Mouse (Mus musculus) CH12.LX (cell line): ENCODE measurements around the gene Tle2. TPM values are rescaled to one million over a fixed set of nuclear protein-coding genes. Genes with fewer than 3 reads are reported as not detected.

Source experiments
- DNase-seq: peaks from one replicate; pipeline ENCODE4 v3.0.0-alpha.2; 2013; ENCODE audit errors: extremely low read depth
- H3K27ac ChIP-seq: 2 replicates; pipeline ENCODE4 v1.5.1; 2012; ENCODE audit warnings: low read depth, mild to moderate bottlenecking, control low read depth, moderate library complexity; ENCODE audit not compliant: insufficient read depth
- H3K27me3 ChIP-seq: replicated peaks from 2 replicates; pipeline ENCODE3; 2012; ENCODE audit warnings: inconsistent platforms
- H3K36me3 ChIP-seq, 2 experiments: replicated peaks in 1 of 2; 2 replicates each; pipeline versions ENCODE3 to v1.6.1; 2012; ENCODE audit warnings: inconsistent platforms in 1 of 2, low read length in 1 of 2, mild to moderate bottlenecking in 1 of 2, mixed read lengths in 1 of 2, moderate library complexity in 1 of 2; ENCODE audit not compliant: control insufficient read depth in 1 of 2, insufficient read depth in 1 of 2
- H3K4me1 ChIP-seq, 2 experiments: 2 replicates each; pipeline ENCODE4 v1.6.1; 2012; ENCODE audit warnings: inconsistent platforms in 1 of 2, moderate library complexity in 1 of 2; ENCODE audit not compliant: insufficient read depth in 2 of 2, control insufficient read depth in 1 of 2
- H3K4me2 ChIP-seq: 2 replicates; pipeline ENCODE4 v1.6.1; 2012; ENCODE audit warnings: low read depth, mild to moderate bottlenecking, control low read depth; ENCODE audit not compliant: poor library complexity, insufficient read depth, severe bottlenecking
- H3K4me3 ChIP-seq, 3 experiments: fragments of 150-350 bp in 1 of 3; sonication (generic) in 1 of 3; replicated peaks in 1 of 3; 2 replicates each; pipeline versions ENCODE3 to v1.5.1; 2011 to 2012; ENCODE audit warnings: low read depth in 2 of 3, low read length in 2 of 3, mild to moderate bottlenecking in 2 of 3, moderate library complexity in 2 of 3, control low read depth in 1 of 3, improper control_type of control experiment in 1 of 3, inconsistent platforms in 1 of 3, mixed read lengths in 1 of 3; ENCODE audit not compliant: poor library complexity in 1 of 3
- H3K79me2 ChIP-seq: replicated peaks from 2 replicates; pipeline ENCODE4 v1.6.1; 2012; ENCODE audit warnings: mild to moderate bottlenecking, moderate library complexity; ENCODE audit not compliant: control insufficient read depth, poor library complexity, insufficient read depth, severe bottlenecking; ENCODE audit errors: extremely low read depth
- H3K9ac ChIP-seq: 2 replicates; pipeline ENCODE4 v1.6.1; 2012; ENCODE audit warnings: low read depth, mild to moderate bottlenecking, control low read depth, moderate library complexity; ENCODE audit not compliant: insufficient read depth
- H3K9me3 ChIP-seq: replicated peaks from 2 replicates; pipeline ENCODE3; 2012; ENCODE audit warnings: low read length, inconsistent platforms, mixed read lengths
- BHLHE40 ChIP-seq: IDR thresholded peaks from 2 replicates; pipeline ENCODE4 v1.6.1; 2011; ENCODE audit warnings: mild to moderate bottlenecking, low read depth, low read length, improper control_type of control experiment
- CHD1 ChIP-seq: IDR thresholded peaks from 2 replicates; pipeline ENCODE4 v1.6.1; 2012; ENCODE audit warnings: low read depth, low read length, improper control_type of control experiment, inconsistent platforms
- CHD2 ChIP-seq: IDR thresholded peaks from 2 replicates; pipeline ENCODE4 v1.6.1; 2011; ENCODE audit warnings: low read length, improper control_type of control experiment
- EP300 ChIP-seq: IDR thresholded peaks from 2 replicates; pipeline ENCODE4 v1.6.1; 2011; ENCODE audit warnings: low read length, improper control_type of control experiment
- GABPA ChIP-seq: IDR thresholded peaks from 2 replicates; pipeline ENCODE4 v1.6.1; 2012; ENCODE audit warnings: low read depth, low read length, improper control_type of control experiment, inconsistent platforms; ENCODE audit not compliant: insufficient replicate concordance
- HCFC1 ChIP-seq: IDR thresholded peaks from 2 replicates; pipeline ENCODE4 v1.6.1; 2012; ENCODE audit warnings: low read depth, mild to moderate bottlenecking, inconsistent platforms, low read length, improper control_type of control experiment
- JUN ChIP-seq: IDR thresholded peaks from 2 replicates; pipeline ENCODE4 v1.6.1; 2011; ENCODE audit warnings: low read depth, mild to moderate bottlenecking, low read length, improper control_type of control experiment, moderate library complexity; ENCODE audit not compliant: insufficient read depth
- JUND ChIP-seq: conservative IDR thresholded peaks from 2 replicates; pipeline ENCODE4 v1.6.1; 2011; ENCODE audit warnings: low read depth, low read length, improper control_type of control experiment
- KAT2A ChIP-seq: IDR thresholded peaks from 2 replicates; pipeline ENCODE4 v1.6.1; 2012; ENCODE audit warnings: low read length, improper control_type of control experiment, inconsistent platforms; ENCODE audit not compliant: insufficient replicate concordance
- MEF2A ChIP-seq: IDR thresholded peaks from 2 replicates; pipeline ENCODE4 v1.6.1; 2014; ENCODE audit warnings: low read depth, mild to moderate bottlenecking, inconsistent platforms, low read length, improper control_type of control experiment, borderline replicate concordance
- NRF1 ChIP-seq: IDR thresholded peaks from 2 replicates; pipeline ENCODE4 v1.6.1; 2014; ENCODE audit warnings: low read depth, mild to moderate bottlenecking, inconsistent platforms, low read length, improper control_type of control experiment, moderate library complexity
- PAX5 ChIP-seq: IDR thresholded peaks from 2 replicates; pipeline ENCODE4 v1.6.1; 2012; ENCODE audit warnings: low read length, inconsistent platforms, mixed read lengths
- POLR2A ChIP-seq: IDR thresholded peaks from 2 replicates; pipeline ENCODE4 v1.6.1; 2011; ENCODE audit warnings: low read depth, mild to moderate bottlenecking, improper control_type of control experiment, low read length
- SIN3A ChIP-seq: IDR thresholded peaks from 2 replicates; pipeline ENCODE4 v1.6.1; 2012; ENCODE audit warnings: low read length, improper control_type of control experiment, inconsistent platforms
- TBP ChIP-seq: conservative IDR thresholded peaks from 2 replicates; pipeline ENCODE4 v1.6.1; 2011; ENCODE audit warnings: low read depth, low read length, improper control_type of control experiment
- UBTF ChIP-seq: IDR thresholded peaks from 2 replicates; pipeline ENCODE4 v1.6.1; 2012; ENCODE audit warnings: low read depth, mild to moderate bottlenecking, inconsistent platforms, low read length, improper control_type of control experiment, moderate library complexity
- USF2 ChIP-seq: conservative IDR thresholded peaks from 2 replicates; pipeline ENCODE4 v1.6.1; 2011; ENCODE audit warnings: low read depth, low read length, improper control_type of control experiment
- ZKSCAN1 ChIP-seq: IDR thresholded peaks from 2 replicates; pipeline ENCODE4 v1.6.1; 2012; ENCODE audit warnings: low read depth, inconsistent platforms, low read length, improper control_type of control experiment, borderline replicate concordance
- ZMIZ1 ChIP-seq: IDR thresholded peaks from 2 replicates; pipeline ENCODE4 v1.6.1; 2012; ENCODE audit warnings: low read depth, mild to moderate bottlenecking, inconsistent platforms, low read length, improper control_type of control experiment
- ZNF384 ChIP-seq: IDR thresholded peaks from 2 replicates; pipeline ENCODE4 v1.6.1; 2012; ENCODE audit warnings: low read depth, low read length, improper control_type of control experiment, inconsistent platforms
- dilution Hi-C: fragments of 300-500 bp; cut with MboI; formaldehyde crosslinking; loops from 2 replicates; pipeline ENCODE4 v1.14.3; 2020; ENCODE audit warnings: low sequenced_read_pairs; ENCODE audit not compliant: extremely low pct_unique_long_range_greater_than_20kb, extremely low pct_ligation_motif_present
- in situ Hi-C: fragments of 300-500 bp; cut with MboI; formaldehyde crosslinking; loops from 3 replicates; pipeline ENCODE4 v1.14.3; 2019; ENCODE audit warnings: low sequenced_read_pairs, low pct_ligation_motif_present, low pct_unique_long_range_greater_than_20kb, mixed read lengths
- polyA plus RNA-seq: library from polyadenylated mRNA; unstranded; fragments of >175 nt; gene quantifications from 2 replicates; pipeline ENCODE4 v1.2.1, GENCODE M21; 2012; ENCODE audit warnings: low read depth; ENCODE audit not compliant: insufficient read length
- total RNA-seq, 2 experiments: library from RNA; depleted of rRNA; stranded (reverse); fragments of 300-350 nt in 1 of 2; fragments of >200 nt in 1 of 2; gene quantifications; 2 replicates each; pipeline ENCODE4 v1.2.3; 2012 to 2014

Gene Tle2
- total and polyA plus RNA-seq, 3 experiments: 0.29 to 0.30 TPM; not detected in 1

- no peak for TF ChIP-seq GABPA
- TF ChIP-seq ZNF384: no peak
- peak; percentile 42; the same call in 1 of the 2 replicates for TF ChIP-seq POLR2A
- no peak for TF ChIP-seq USF2
- no peak for TF ChIP-seq SIN3A
- no peak for TF ChIP-seq CHD2
- no peak overlapping the region for H3K27ac ChIP-seq
- no peaks in the 10 kb centered on the region for H3K79me2 ChIP-seq
- in situ Hi-C loops (no loop called here), dilution Hi-C loops (no loop called here)
- no peaks in the 10 kb centered on the region for H3K9me3 ChIP-seq
- H3K4me3 ChIP-seq: peak overlapping the region in 2 of 3 experiments; percentile 32 to 34
- peak overlapping the region; percentile 67; the same call in 1 of the 2 replicates for H3K4me2 ChIP-seq
- DNase-seq: peak; percentile 87
- no peaks in the 10 kb centered on the region for H3K36me3 ChIP-seq
- peaks cover 3 to 12% of the 10 kb centered on the region in 2 experiments for H3K4me1 ChIP-seq
- H3K27me3 ChIP-seq: peaks cover 67% of the 10 kb centered on the region
- H3K9ac ChIP-seq: no peak overlapping the region
These were observed 59.1 kb downstream of the Tle2 start for GRCm38 (mm10) chr10:81633253-81634099.

- no peak overlapping the region for H3K4me3 ChIP-seq
- H3K27ac ChIP-seq: no peak overlapping the region
- TF ChIP-seq USF2: no peak
- TF ChIP-seq KAT2A: no peak
- no peak for TF ChIP-seq ZNF384
- TF ChIP-seq TBP: no peak
- TF ChIP-seq GABPA: no peak
- no peak for TF ChIP-seq ZKSCAN1
- TF ChIP-seq EP300: no peak
- TF ChIP-seq MEF2A: no peak
- no peak for TF ChIP-seq ZMIZ1
- no peak for TF ChIP-seq NRF1
- no peak for TF ChIP-seq JUND
- TF ChIP-seq CHD2: no peak
- TF ChIP-seq PAX5: no peak
- no peak for TF ChIP-seq HCFC1
- no peak for TF ChIP-seq UBTF
- no peak for TF ChIP-seq CHD1
- TF ChIP-seq BHLHE40: no peak
- TF ChIP-seq JUN: no peak
- no peak overlapping the region for H3K4me2 ChIP-seq
- no peak overlapping the region for H3K9ac ChIP-seq
- DNase-seq: no peak
- H3K79me2 ChIP-seq: no peaks in the 10 kb centered on the region
- dilution Hi-C loops (no loop called here), in situ Hi-C loops (no loop called here)
- peaks cover 64% of the 10 kb centered on the region for H3K27me3 ChIP-seq
- no peaks in the 10 kb centered on the region for H3K9me3 ChIP-seq
- H3K4me1 ChIP-seq: peaks cover 2 to 12% of the 10 kb centered on the region in 2 experiments
- no peaks in the 10 kb centered on the region for H3K36me3 ChIP-seq
These were observed 62.0 kb downstream of the Tle2 start for GRCm38 (mm10) chr10:81636338-81636737.
